Mouse (Mus musculus): ENCODE data around the gene Ptprb.

Gene Ptprb

DNA sequence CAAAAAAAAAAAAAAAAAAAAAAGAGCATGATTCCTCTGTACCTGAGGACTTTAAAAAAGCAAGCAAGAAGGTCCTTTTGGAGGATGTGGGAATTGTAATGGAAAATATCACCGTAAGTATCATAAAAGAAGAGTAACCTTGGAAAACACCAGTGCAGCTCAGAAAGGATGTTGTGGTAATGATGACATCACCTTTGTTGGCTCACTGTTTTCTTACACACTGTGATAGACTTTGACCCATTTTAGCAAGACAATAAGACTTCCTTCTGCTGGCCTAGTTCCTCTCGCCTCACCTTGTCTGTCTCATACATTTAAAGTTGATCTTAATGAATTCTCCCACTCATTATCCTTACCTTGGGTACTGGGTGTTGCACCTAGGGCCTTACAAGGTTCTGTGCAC lies 147.2 kb downstream of the Ptprb start:
- DNase-seq (ENCODE audit: low read depth, low spot score) = no peak

DNA sequence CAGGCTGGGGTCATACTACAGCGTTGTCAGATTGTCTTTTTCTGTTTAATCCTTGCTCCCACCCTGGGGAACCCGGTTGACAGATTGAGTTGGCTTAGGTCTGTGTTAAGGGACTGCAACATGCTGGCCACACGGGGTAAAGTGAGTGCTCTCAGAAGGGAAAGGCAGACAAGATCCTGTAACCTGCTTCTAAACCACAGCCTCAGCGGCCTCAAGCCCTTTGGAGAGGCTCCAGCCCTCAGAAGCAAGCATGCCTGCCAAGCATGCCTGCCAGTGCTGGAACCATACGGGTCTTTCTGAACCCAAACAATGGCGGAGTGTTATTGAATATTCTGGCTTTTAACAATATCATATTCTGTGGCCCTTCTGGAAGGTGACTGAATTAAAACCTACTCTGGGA lies 149.6 kb downstream of the Ptprb start:
- DNase-seq (ENCODE audit: low read depth, low spot score) = peak; percentile 75

GRCm38 (mm10) chr10:116426176-116426575 lies 150.9 kb downstream of the Ptprb start:
- peak; percentile 58 for DNase-seq (ENCODE audit: low read depth, low spot score)

DNA sequence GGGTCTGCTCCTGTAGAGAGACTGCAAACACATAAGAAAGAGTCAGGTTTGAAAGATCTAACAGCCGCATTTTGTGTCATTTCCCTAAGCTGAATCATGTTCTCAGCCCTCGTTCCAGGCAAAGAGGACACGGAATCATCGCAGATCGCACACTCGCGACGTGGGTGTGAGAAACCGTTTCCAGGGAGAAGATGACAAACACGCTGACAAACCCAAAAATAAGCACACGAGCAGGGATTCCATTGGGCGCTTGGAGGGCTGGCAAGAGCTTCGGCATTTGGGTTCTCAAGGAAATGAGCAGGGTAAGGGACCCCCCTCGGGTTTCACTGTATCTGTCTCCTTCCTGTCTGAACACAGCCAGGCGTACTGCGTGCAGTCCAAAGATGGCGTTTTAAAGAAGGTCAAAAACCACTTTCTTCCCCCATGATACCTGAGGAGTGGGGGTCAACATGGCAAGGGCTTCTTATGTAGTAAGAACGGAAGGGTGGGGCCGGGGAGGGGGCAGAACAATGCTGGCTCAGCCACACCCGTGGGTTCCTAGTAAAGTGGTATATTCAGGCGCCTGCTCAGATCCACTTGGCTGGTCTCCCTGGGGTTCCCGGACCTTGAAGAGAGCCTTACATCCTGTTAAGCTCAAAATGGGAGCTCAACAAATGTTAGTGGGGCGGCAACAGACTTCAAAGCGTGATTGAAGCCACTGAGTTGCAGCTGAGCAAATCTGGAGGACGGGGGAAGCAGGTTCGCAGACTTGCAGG lies 152.9 kb downstream of the Ptprb start:
- peak; percentile 91 for DNase-seq (ENCODE audit: low read depth, low spot score)

GRCm38 (mm10) chr10:116432421-116432820 lies 157.1 kb downstream of the Ptprb start:
- DNase-seq (ENCODE audit: low read depth, low spot score) = peak; percentile 59

GRCm38 (mm10) chr10:116435455-116435854 lies 160.1 kb downstream of the Ptprb start:
- peak; percentile 53 for DNase-seq (ENCODE audit: low read depth, low spot score)
